18 mouse cellular contexts compared by ENCODE assay signal in the genomic region with DNA sequence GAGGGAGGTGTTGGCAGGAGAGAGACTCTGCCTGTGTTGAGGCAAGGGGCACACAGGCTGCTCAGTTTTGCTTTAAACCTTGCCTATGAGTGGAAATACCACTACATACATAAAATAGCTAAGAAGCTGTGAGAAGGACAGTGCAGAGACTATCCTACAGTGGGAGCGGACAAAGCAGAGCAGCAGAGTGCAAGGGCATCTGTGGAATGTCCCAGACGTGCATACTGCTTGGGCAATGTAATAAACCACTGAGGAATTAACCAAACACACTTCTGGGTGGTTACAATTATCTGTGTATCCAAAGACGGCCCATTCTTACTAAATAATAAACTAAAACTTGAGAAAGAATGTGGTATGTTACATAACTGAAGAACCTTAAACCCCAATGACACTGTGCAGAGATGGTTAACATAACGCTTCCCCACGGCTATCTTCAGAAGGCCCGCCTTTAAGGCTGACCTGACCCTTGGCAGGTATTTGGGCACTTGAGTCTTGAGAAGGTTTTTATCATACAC. TPM values are rescaled to one million over a fixed set of nuclear protein-coding genes. Genes with fewer than 3 reads are reported as not detected.
DNase-seq lines count a peak whose midpoint lies in the region; ATAC-seq and TF ChIP-seq lines count a peak whose summit lies in the region.
"Had no signal": no experiment of that assay in that cellular context is flagged by ENCODE, and none has a peak within 500 bp of the region (broad histone marks: within the 10 kb centered on the region; RNA-seq: fewer than 3 reads in every experiment).

No protein-coding gene starts in this region.

- TF ChIP-seq CTCF in gastrocnemius, adult 2 months (IDR thresholded peaks at IDR 0.05), result no peak
- no peak for TF ChIP-seq CTCF in heart, postnatal 0 days (IDR thresholded peaks at IDR 0.05; ENCODE audit: low read depth)

- intact Hi-C loops in gastrocnemius, adult 2 months (cut with DNase I), result loop anchor here (2.0 kb wide), 1 partner anchor 17 kb away; no protein-coding TSS in a partner anchor
- intact Hi-C loops in heart, postnatal 36 days (cut with DNase I), result no loop called here

- H3K4me2 ChIP-seq in heart, postnatal 0 days (ENCODE audit: low read depth, low read length), result no peak overlapping the region
- no peak overlapping the region for H3K4me2 ChIP-seq in midbrain, embryonic 11.5 days
- H3K4me2 ChIP-seq in midbrain, embryonic 16.5 days (ENCODE audit: low read length), result no peak overlapping the region
- no peak overlapping the region for H3K4me2 ChIP-seq in forebrain, embryonic 11.5 days (ENCODE audit: low read depth, low read length, severe bottlenecking)
- H3K4me2 ChIP-seq: forebrain, embryonic 15.5 days; liver, embryonic 13.5 days; neural tube, embryonic 12.5 days had no signal

- no peak overlapping the region for H3K9ac ChIP-seq in heart, postnatal 0 days (replicated peaks; ENCODE audit: low read depth, low read length)
- no peak overlapping the region for H3K9ac ChIP-seq in midbrain, embryonic 11.5 days (ENCODE audit: low read length)
- no peak overlapping the region for H3K9ac ChIP-seq in midbrain, embryonic 16.5 days (ENCODE audit: low read depth, low read length)
- no peak overlapping the region for H3K9ac ChIP-seq in forebrain, embryonic 11.5 days (ENCODE audit: low read length)
- H3K9ac ChIP-seq: forebrain, embryonic 15.5 days; liver, embryonic 13.5 days; neural tube, embryonic 12.5 days had no signal

- 56% methylated on average over 6 of the region's 6 CpGs for WGBS in heart, postnatal 0 days
- 87% methylated on average over 6 of the region's 6 CpGs for WGBS in midbrain, embryonic 11.5 days
- WGBS in midbrain, embryonic 16.5 days, result 94% methylated on average over 6 of the region's 6 CpGs
- 94% methylated on average over 6 of the region's 6 CpGs for WGBS in forebrain, embryonic 11.5 days

- TF ChIP-seq EP300 in heart, postnatal 0 days (IDR thresholded peaks at IDR 0.05; ENCODE audit: low read depth), result no peak

- H3K4me1 ChIP-seq in heart, postnatal 0 days (ENCODE audit: control insufficient read depth, insufficient read depth), result peaks cover 46% of the 10 kb centered on the region
- no peaks in the 10 kb centered on the region for H3K4me1 ChIP-seq in midbrain, embryonic 11.5 days (ENCODE audit: control insufficient read depth, insufficient read depth, low read length)
- H3K4me1 ChIP-seq in midbrain, embryonic 16.5 days (ENCODE audit: control insufficient read depth, insufficient read depth, low read length), result peaks cover 3% of the 10 kb centered on the region; the same call in 1 of the 2 replicates
- no peaks in the 10 kb centered on the region for H3K4me1 ChIP-seq in forebrain, embryonic 11.5 days (replicated peaks; ENCODE audit: control insufficient read depth, insufficient read depth, low read length)
- H3K4me1 ChIP-seq: neural tube, embryonic 12.5 days had no signal

- DNase-seq in gastrocnemius, adult 2 months, result no peak
- no peak for DNase-seq in gastrocnemius, postnatal 25 days
- no peak for DNase-seq in heart, postnatal 0 days (ENCODE audit: low spot score)
- no peak for DNase-seq in heart, postnatal 36 days
- peak; percentile 41 for DNase-seq in midbrain, embryonic 11.5 days (ENCODE audit: low spot score, missing footprints)
- DNase-seq in forebrain, embryonic 11.5 days (ENCODE audit: low spot score), result no peak
- DNase-seq: heart, postnatal 10 days; liver, embryonic 13.5 days; lung, postnatal 14 days had no signal

- H3K4me3 ChIP-seq in gastrocnemius, adult 2 months, result peak overlapping the region; percentile 4
- no peak overlapping the region for H3K4me3 ChIP-seq in heart, postnatal 0 days (ENCODE audit: low read depth, low read length)
- no peak overlapping the region for H3K4me3 ChIP-seq in midbrain, embryonic 11.5 days (ENCODE audit: low read depth, low read length)
- H3K4me3 ChIP-seq in midbrain, embryonic 16.5 days (ENCODE audit: low read depth, low read length), result no peak overlapping the region
- no peak overlapping the region for H3K4me3 ChIP-seq in forebrain, embryonic 11.5 days (ENCODE audit: low read depth, low read length)
- H3K4me3 ChIP-seq: erythroblast, embryonic 14.5 days; forebrain, embryonic 15.5 days; liver, embryonic 13.5 days; neural tube, embryonic 12.5 days had no signal

- no peaks in the 10 kb centered on the region for H3K9me3 ChIP-seq in heart, postnatal 0 days (replicated peaks; ENCODE audit: control insufficient read depth, low read length)
- H3K9me3 ChIP-seq in midbrain, embryonic 11.5 days (ENCODE audit: control insufficient read depth, low read length), result no peaks in the 10 kb centered on the region
- H3K9me3 ChIP-seq in midbrain, embryonic 16.5 days (replicated peaks; ENCODE audit: control insufficient read depth, low read length, poor library complexity, severe bottlenecking), result no peaks in the 10 kb centered on the region
- H3K9me3 ChIP-seq in forebrain, embryonic 11.5 days (ENCODE audit: control insufficient read depth, low read length), result no peaks in the 10 kb centered on the region
- H3K9me3 ChIP-seq: forebrain, embryonic 15.5 days; liver, embryonic 13.5 days; neural tube, embryonic 12.5 days had no signal

- H3K27me3 ChIP-seq in heart, postnatal 0 days (ENCODE audit: control insufficient read depth, insufficient read depth, low read length), result no peaks in the 10 kb centered on the region
- H3K27me3 ChIP-seq in midbrain, embryonic 11.5 days (ENCODE audit: control insufficient read depth, insufficient read depth, low read length), result no peaks in the 10 kb centered on the region; the same call in 1 of the 2 replicates
- no peaks in the 10 kb centered on the region for H3K27me3 ChIP-seq in midbrain, embryonic 16.5 days (ENCODE audit: control insufficient read depth, insufficient read depth, low read depth, low read length)
- H3K27me3 ChIP-seq in forebrain, embryonic 11.5 days (ENCODE audit: control insufficient read depth, insufficient read depth, low read length), result no peaks in the 10 kb centered on the region
- H3K27me3 ChIP-seq: CH12.LX; forebrain, embryonic 15.5 days; liver, embryonic 13.5 days; neural tube, embryonic 12.5 days had no signal

- peaks cover 38% of the 10 kb centered on the region for H3K36me3 ChIP-seq in heart, postnatal 0 days (replicated peaks; ENCODE audit: control insufficient read depth, insufficient read depth, low read length)
- H3K36me3 ChIP-seq in midbrain, embryonic 11.5 days (ENCODE audit: control insufficient read depth, insufficient read depth, low read length), result peaks cover 35% of the 10 kb centered on the region
- H3K36me3 ChIP-seq in midbrain, embryonic 16.5 days (ENCODE audit: control insufficient read depth, insufficient read depth, low read length), result peaks cover 10% of the 10 kb centered on the region
- peaks cover 14% of the 10 kb centered on the region for H3K36me3 ChIP-seq in forebrain, embryonic 11.5 days (ENCODE audit: control insufficient read depth, insufficient read depth, low read length)

- ATAC-seq in heart, postnatal 0 days (ENCODE audit: insufficient read depth, low read depth), result no peak
- ATAC-seq in midbrain, embryonic 11.5 days (ENCODE audit: low FRiP score), result no peak
- ATAC-seq in midbrain, embryonic 16.5 days, result no peak
- ATAC-seq in megakaryocyte progenitor cell, adult 5-6 weeks (replicated peaks; ENCODE audit: poor library complexity), result peak; percentile 13; the same call in 1 of the 2 replicates
- ATAC-seq in forebrain, embryonic 11.5 days (replicated peaks; ENCODE audit: low FRiP score), result no peak
- ATAC-seq: hindbrain, postnatal 0 days had no signal

- peak overlapping the region; percentile 96 for H3K27ac ChIP-seq in gastrocnemius, adult 2 months
- peak overlapping the region; percentile 96 for H3K27ac ChIP-seq in heart, postnatal 0 days (ENCODE audit: low read depth)
- no peak overlapping the region for H3K27ac ChIP-seq in midbrain, embryonic 11.5 days (ENCODE audit: low read depth, low read length)
- H3K27ac ChIP-seq in midbrain, embryonic 16.5 days (ENCODE audit: low read length), result no peak overlapping the region
- H3K27ac ChIP-seq in forebrain, embryonic 11.5 days (ENCODE audit: low read depth, low read length), result no peak overlapping the region
- H3K27ac ChIP-seq: forebrain, embryonic 15.5 days; hindbrain, postnatal 0 days; liver, embryonic 13.5 days; neural tube, embryonic 12.5 days; stomach, postnatal 0 days had no signal

RNA-seq across cellular contexts. Expression of gene Ywhag, which starts 18.3 kb away (rescaled TPM):
- 100 to 1,000 TPM; 289 to 303 TPM for total RNA-seq in gastrocnemius, adult 2 months (2021)
- 100 to 1,000 TPM; 282 to 288 TPM for total RNA-seq in gastrocnemius, postnatal 25 days (2021)
- 47.3 and 67.2 TPM in 2 replicates for total RNA-seq in heart, postnatal 0 days (2014; rRNA removed; ENCODE audit: low replicate concordance)
- polyA plus RNA-seq in heart, postnatal 0 days (2015; fragmentation: Nextera tagmentation; extraction: Ambion mirVana), result 137 and 149 TPM in 2 replicates
- total RNA-seq in heart, postnatal 36 days (2021), result 100 to 1,000 TPM; 279 to 282 TPM
- 182 and 188 TPM in 2 replicates for polyA plus RNA-seq in midbrain, embryonic 11.5 days (2014; fragmentation: Nextera tagmentation; extraction: Ambion mirVana)
- 1,035 and 1,054 TPM in 2 replicates for polyA plus RNA-seq in midbrain, embryonic 16.5 days (2015; fragmentation: Nextera tagmentation; extraction: Ambion mirVana)
- total RNA-seq in megakaryocyte progenitor cell, adult 5-6 weeks (2015), result 124 and 130 TPM in 2 replicates
- 87.4 and 88.3 TPM in 2 replicates for total RNA-seq in megakaryocyte progenitor cell, adult 5-6 weeks (2017)
- polyA plus RNA-seq in forebrain, embryonic 11.5 days (2014; fragmentation: Nextera tagmentation; extraction: Ambion mirVana), result 147 and 161 TPM in 2 replicates

RNA-seq across cellular contexts. Expression of gene Hspb1, which starts 28.4 kb away (rescaled TPM):
- 100 to 1,000 TPM; 253 to 325 TPM for total RNA-seq in gastrocnemius, adult 2 months (2021)
- total RNA-seq in gastrocnemius, postnatal 25 days (2021), result 100 to 1,000 TPM; 290 to 454 TPM
- total RNA-seq in heart, postnatal 0 days (2014; rRNA removed; ENCODE audit: low replicate concordance), result 1,178 and 1,316 TPM in 2 replicates
- polyA plus RNA-seq in heart, postnatal 0 days (2015; fragmentation: Nextera tagmentation; extraction: Ambion mirVana), result 974 and 1,039 TPM in 2 replicates
- 100 to 1,000 TPM; 406 to 459 TPM for total RNA-seq in heart, postnatal 36 days (2021)
- polyA plus RNA-seq in midbrain, embryonic 11.5 days (2014; fragmentation: Nextera tagmentation; extraction: Ambion mirVana), result 8.7 and 9.9 TPM in 2 replicates
- polyA plus RNA-seq in midbrain, embryonic 16.5 days (2015; fragmentation: Nextera tagmentation; extraction: Ambion mirVana), result 9.6 and 10.1 TPM in 2 replicates
- not detected in 2 replicates for total RNA-seq in megakaryocyte progenitor cell, adult 5-6 weeks (2015)
- not detected in 2 replicates for total RNA-seq in megakaryocyte progenitor cell, adult 5-6 weeks (2017)
- polyA plus RNA-seq in forebrain, embryonic 11.5 days (2014; fragmentation: Nextera tagmentation; extraction: Ambion mirVana), result 11.4 and 11.8 TPM in 2 replicates
- total RNA-seq: monocyte, adult 5-6 weeks had no signal

RNA-seq across cellular contexts. Expression of gene Ssc4d, which starts 58.2 kb away (rescaled TPM):
- total RNA-seq in gastrocnemius, adult 2 months (2021), result under 1 TPM; 0.22 to 0.59 TPM
- 1 to 10 TPM in 1 of 2 experiments, under 1 TPM in 1; 0.67 to 1.2 TPM for total RNA-seq in gastrocnemius, postnatal 25 days (2021)
- total RNA-seq in heart, postnatal 0 days (2014; rRNA removed; ENCODE audit: low replicate concordance), result 1.3 and 3.6 TPM in 2 replicates
- polyA plus RNA-seq in heart, postnatal 0 days (2015; fragmentation: Nextera tagmentation; extraction: Ambion mirVana), result 0.55 and 0.56 TPM in 2 replicates
- under 1 TPM; 0.58 to 0.68 TPM for total RNA-seq in heart, postnatal 36 days (2021)
- polyA plus RNA-seq in midbrain, embryonic 11.5 days (2014; fragmentation: Nextera tagmentation; extraction: Ambion mirVana), result 0.68 and 0.86 TPM in 2 replicates
- 1.8 and 1.9 TPM in 2 replicates for polyA plus RNA-seq in midbrain, embryonic 16.5 days (2015; fragmentation: Nextera tagmentation; extraction: Ambion mirVana)
- total RNA-seq in megakaryocyte progenitor cell, adult 5-6 weeks (2015), result 3.3 and 6.8 TPM in 2 replicates
- 2.0 and 2.3 TPM in 2 replicates for total RNA-seq in megakaryocyte progenitor cell, adult 5-6 weeks (2017)
- 1.2 and 1.5 TPM in 2 replicates for polyA plus RNA-seq in forebrain, embryonic 11.5 days (2014; fragmentation: Nextera tagmentation; extraction: Ambion mirVana)

Comparison
In these comparisons a context has a peak if more than half of its experiments do, and no peak if none do; other contexts are left out.
1. H3K27ac ChIP-seq: peak in gastrocnemius, adult 2 months (single experiment) and heart, postnatal 0 days (single experiment); none in midbrain, embryonic 11.5 days (single experiment), midbrain, embryonic 16.5 days (single experiment) and forebrain, embryonic 11.5 days (single experiment).
2. RNA of gene Hspb1, which starts 28.4 kb away (total RNA-seq): 1,178 to 1,316 TPM in heart, postnatal 0 days, 406 to 459 TPM in heart, postnatal 36 days, 290 to 454 TPM in gastrocnemius, postnatal 25 days and 253 to 325 TPM in gastrocnemius, adult 2 months; not detected in megakaryocyte progenitor cell, adult 5-6 weeks; every median in the first group is over 100 times any median in the second.